Mouse (Mus musculus) forebrain, postnatal 0 days (tissue): ENCODE measurements around the gene Syce1. TPM values are rescaled to one million over a fixed set of nuclear protein-coding genes. Genes with fewer than 3 reads are reported as not detected.

Experiments used
- ATAC-seq: fragments of 200-750 bp; cut with Nextera tagmentation; 2 replicates; pipeline ENCODE4 v1.8.0; 2017; ENCODE audit warnings: mild to moderate bottlenecking, moderate library complexity
- DNase-seq: peaks from one replicate; pipeline ENCODE4 v3.0.0-alpha.2; 2015
- H3K27ac ChIP-seq: fragments of 300-500 bp; sonication (generic); 2 replicates; pipeline ENCODE4 v1.5.1; 2014; ENCODE audit warnings: low read depth, mild to moderate bottlenecking, antibody characterized with exemption, low read length, moderate library complexity, mixed read lengths
- H3K27me3 ChIP-seq: fragments of 300-500 bp; sonication (generic); 2 replicates; pipeline ENCODE4 v1.6.1; 2014; ENCODE audit warnings: mild to moderate bottlenecking, low read length, mixed read lengths; ENCODE audit not compliant: insufficient read depth
- H3K36me3 ChIP-seq: fragments of 300-500 bp; sonication (generic); 2 replicates; pipeline ENCODE4 v1.6.1; 2014; ENCODE audit warnings: mild to moderate bottlenecking, moderate library complexity; ENCODE audit not compliant: insufficient read depth
- H3K4me1 ChIP-seq: fragments of 300-500 bp; sonication (generic); 2 replicates; pipeline ENCODE4 v1.6.1; 2014; ENCODE audit warnings: antibody characterized with exemption; ENCODE audit not compliant: insufficient read depth
- H3K4me2 ChIP-seq: fragments of 300-500 bp; sonication (generic); 2 replicates; pipeline ENCODE4 v1.6.1; 2014; ENCODE audit warnings: low read depth, mild to moderate bottlenecking, moderate library complexity
- H3K4me3 ChIP-seq: fragments of 300-500 bp; sonication (generic); 2 replicates; pipeline ENCODE4 v1.5.1; 2014; ENCODE audit warnings: low read depth, low read length, mixed read lengths
- H3K9ac ChIP-seq: fragments of 300-500 bp; sonication (generic); 2 replicates; pipeline ENCODE4 v1.6.1; 2014; ENCODE audit warnings: mild to moderate bottlenecking
- H3K9me3 ChIP-seq: fragments of 300-500 bp; sonication (generic); 2 replicates; pipeline ENCODE4 v1.6.1; 2016; ENCODE audit warnings: low read length
- CTCF ChIP-seq: sonication (generic); IDR thresholded peaks from 2 replicates; pipeline ENCODE4 v1.5.1; 2016; ENCODE audit warnings: antibody characterized with exemption, control low read depth, low read depth
- WGBS: fragments of 180-500 bp; shearing (Covaris S2); extraction: QIAGEN DNeasy Blood & Tissue Kit; methylation state at CpG from one replicate; pipeline ENCODE4 v1.1.7; 2014; 5-methylcytosine and 5-hydroxymethylcytosine counted together
- polyA plus RNA-seq: library from polyadenylated mRNA; unstranded; fragments of >200 nt; fragmentation: Nextera tagmentation; extraction: Ambion mirVana; gene quantifications from 2 replicates; pipeline ENCODE4 v1.2.1, GENCODE M21; 2015
- total RNA-seq: library from RNA; depleted of rRNA; stranded (reverse); fragments of >200 nt; gene quantifications from 2 replicates; pipeline ENCODE4 v1.2.3, GENCODE M21; 2014; rRNA removed

The Syce1 gene
- total and polyA plus RNA-seq, 2 experiments from 2014 or later, result 0.30 TPM; not detected in 1

- no peak for TF ChIP-seq CTCF
- Histone ChIP-seq H3K27me3 (no peaks in the 10 kb centered on the region), H3K4me1 (no peaks in the 10 kb centered on the region), H3K4me3 (no peak overlapping the region), H3K27ac (no peak overlapping the region), H3K36me3 (no peaks in the 10 kb centered on the region), H3K4me2 (no peak overlapping the region), H3K9me3 (no peaks in the 10 kb centered on the region), H3K9ac (no peak overlapping the region)
- WGBS, result 83% methylated on average over 6 of the region's 6 CpGs
- no peak for ATAC-seq
- DNase-seq, result no peak
These were observed 39.4 kb downstream of the Syce1 start for GRCm38 (mm10) chr7:140748116-140748826.

DNA sequence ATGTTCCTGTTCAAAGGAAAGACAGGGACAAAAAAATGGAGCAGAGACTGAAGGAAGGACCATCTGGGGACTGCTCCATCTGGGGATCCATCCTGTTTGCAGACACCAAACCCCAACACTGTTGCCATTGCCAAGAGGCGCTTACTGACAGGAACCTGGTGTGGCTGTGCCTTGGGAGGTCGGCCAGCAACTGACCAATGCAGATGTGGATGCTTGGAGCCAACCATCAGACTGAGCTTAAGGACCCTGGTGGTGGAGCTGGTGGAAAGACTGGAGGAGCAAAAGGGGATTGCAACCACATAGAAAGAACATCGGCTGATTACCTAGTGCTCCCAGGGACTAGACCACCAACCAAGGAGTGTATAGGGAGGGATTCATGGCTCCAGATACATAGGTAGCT is 40.2 kb downstream of the Syce1 start:
- Histone ChIP-seq H3K4me2 (no peak overlapping the region), H3K9me3 (no peaks in the 10 kb centered on the region), H3K9ac (no peak overlapping the region), H3K36me3 (no peaks in the 10 kb centered on the region), H3K27me3 (no peaks in the 10 kb centered on the region), H3K27ac (no peak overlapping the region), H3K4me3 (no peak overlapping the region), H3K4me1 (no peaks in the 10 kb centered on the region)
- TF ChIP-seq CTCF, result no peak
- 92% methylated on average over 3 of the region's 3 CpGs for WGBS
- no peak for ATAC-seq
- no peak for DNase-seq

DNA sequence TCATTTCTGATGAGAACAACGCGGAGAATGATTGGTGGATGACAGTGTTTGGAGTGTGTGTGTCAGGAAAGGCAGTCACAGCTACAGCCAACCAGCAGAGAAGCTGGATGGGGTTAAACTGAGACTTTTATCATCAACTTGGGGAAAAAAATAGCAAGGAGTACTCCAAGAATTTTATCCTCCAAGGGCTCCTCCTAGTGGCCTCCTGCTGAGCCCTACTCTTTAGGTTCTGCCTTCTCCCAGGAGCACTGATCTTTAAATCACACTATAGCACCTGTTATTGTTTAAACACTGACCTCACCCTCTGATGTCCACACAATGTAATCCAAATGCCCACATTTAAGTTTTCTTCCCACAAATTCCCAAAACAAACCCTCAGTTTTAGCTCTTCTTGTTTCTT is 54.5 kb downstream of the Syce1 start:
- H3K4me3 ChIP-seq, result no peak overlapping the region
- H3K9me3 ChIP-seq, result no peaks in the 10 kb centered on the region
- H3K27me3 ChIP-seq, result no peaks in the 10 kb centered on the region
- TF ChIP-seq CTCF, result 0 out of 2 replicates have a peak, but pooled peaks have one; percentile 16
- H3K4me2 ChIP-seq, result no peak overlapping the region
- no peak overlapping the region for H3K9ac ChIP-seq
- 76% methylated on average over 2 of the region's 2 CpGs for WGBS
- no peak overlapping the region for H3K27ac ChIP-seq
- no peaks in the 10 kb centered on the region for H3K36me3 ChIP-seq
- DNase-seq (peak; percentile 1), ATAC-seq (no peak)
- no peaks in the 10 kb centered on the region for H3K4me1 ChIP-seq

Other genes starting within 250 kb of the Syce1 start
- gene Olfr538, start 220.0 kb downstream of the Syce1 start, total RNA-seq, result not detected in 2 replicates
- gene Olfr538, start 220.0 kb downstream of the Syce1 start, polyA plus RNA-seq, result not detected in 2 replicates
- not detected in 2 replicates for gene Olfr46, start 186.6 kb downstream of the Syce1 start, total RNA-seq
- not detected in 2 replicates for gene Olfr46, start 186.6 kb downstream of the Syce1 start, polyA plus RNA-seq
- gene Olfr61, start 158.9 kb downstream of the Syce1 start, total RNA-seq, result not detected in 2 replicates
- gene Olfr61, start 158.9 kb downstream of the Syce1 start, polyA plus RNA-seq, result not detected in 2 replicates
- gene Olfr53, start 141.4 kb downstream of the Syce1 start, total RNA-seq, result not detected in 2 replicates
- gene Olfr53, start 141.4 kb downstream of the Syce1 start, polyA plus RNA-seq, result not detected in 2 replicates
- under 0.01 TPM in 2 replicates for gene Olfr539, start 127.9 kb downstream of the Syce1 start, total RNA-seq
- gene Olfr539, start 127.9 kb downstream of the Syce1 start, polyA plus RNA-seq, result 0.05 TPM in 1 of 2 replicates, not detected in the other
- not detected in 2 replicates for gene Olfr45, start 105.9 kb downstream of the Syce1 start, total RNA-seq
- gene Olfr45, start 105.9 kb downstream of the Syce1 start, polyA plus RNA-seq, result not detected in 2 replicates
- gene Olfr541, start 90.6 kb downstream of the Syce1 start, total RNA-seq, result not detected in 2 replicates
- gene Olfr541, start 90.6 kb downstream of the Syce1 start, polyA plus RNA-seq, result not detected in 2 replicates
- not detected in 2 replicates for gene Cyp2e1, start 24.1 kb downstream of the Syce1 start, total RNA-seq
- not detected in 2 replicates for gene Cyp2e1, start 24.1 kb downstream of the Syce1 start, polyA plus RNA-seq
- 19.8 and 32.1 TPM in 2 replicates for gene Zfp941, start 34.3 kb upstream of the Syce1 start, total RNA-seq
- 8.3 and 15.6 TPM in 2 replicates for gene Zfp941, start 34.3 kb upstream of the Syce1 start, polyA plus RNA-seq
- not detected in 2 replicates for gene Urah, start 47.2 kb upstream of the Syce1 start, total RNA-seq
- 0.48 and 0.64 TPM in 2 replicates for gene Urah, start 47.2 kb upstream of the Syce1 start, polyA plus RNA-seq
- not detected in 2 replicates for gene Scgb1c1, start 57.7 kb upstream of the Syce1 start, total RNA-seq
- gene Scgb1c1, start 57.7 kb upstream of the Syce1 start, polyA plus RNA-seq, result 0.48 TPM in 1 of 2 replicates, not detected in the other
- not detected in 2 replicates for gene Odf3, start 60.0 kb upstream of the Syce1 start, total RNA-seq
- gene Odf3, start 60.0 kb upstream of the Syce1 start, polyA plus RNA-seq, result 0.10 and 0.13 TPM in 2 replicates
- 2.0 and 4.2 TPM in 2 replicates for gene Gm45785, start 68.5 kb upstream of the Syce1 start, total RNA-seq
- not detected in 2 replicates for gene Gm45785, start 68.5 kb upstream of the Syce1 start, polyA plus RNA-seq
- gene Ric8a, start 69.1 kb upstream of the Syce1 start, total RNA-seq, result 98.8 and 123 TPM in 2 replicates
- 79.5 and 91.8 TPM in 2 replicates for gene Ric8a, start 69.1 kb upstream of the Syce1 start, polyA plus RNA-seq
- 30.8 and 34.5 TPM in 2 replicates for gene Bet1l, start 69.7 kb upstream of the Syce1 start, total RNA-seq
- 48.8 and 58.0 TPM in 2 replicates for gene Bet1l, start 69.7 kb upstream of the Syce1 start, polyA plus RNA-seq
- 164 and 174 TPM in 2 replicates for gene Psmd13, start 94.1 kb upstream of the Syce1 start, total RNA-seq
- 274 and 298 TPM in 2 replicates for gene Psmd13, start 94.1 kb upstream of the Syce1 start, polyA plus RNA-seq
- gene Sirt3, start 94.5 kb upstream of the Syce1 start, total RNA-seq, result 41.9 and 46.3 TPM in 2 replicates
- 44.2 and 48.3 TPM in 2 replicates for gene Sirt3, start 94.5 kb upstream of the Syce1 start, polyA plus RNA-seq
- gene Cox8b, start 112.6 kb upstream of the Syce1 start, total RNA-seq, result not detected in 2 replicates
- gene Cox8b, start 112.6 kb upstream of the Syce1 start, polyA plus RNA-seq, result not detected in 2 replicates
- gene Nlrp6, start 133.1 kb upstream of the Syce1 start, total RNA-seq, result 0.85 and 1.00 TPM in 2 replicates
- 0.98 and 1.3 TPM in 2 replicates for gene Nlrp6, start 133.1 kb upstream of the Syce1 start, polyA plus RNA-seq
- 7.2 and 8.5 TPM in 2 replicates for gene Pgghg, start 153.5 kb upstream of the Syce1 start, total RNA-seq
- gene Pgghg, start 153.5 kb upstream of the Syce1 start, polyA plus RNA-seq, result 4.7 and 5.3 TPM in 2 replicates
- 0.86 TPM in 1 of 2 replicates, not detected in the other for gene Ifitm5, start 162.4 kb upstream of the Syce1 start, total RNA-seq
- 0.28 and 0.45 TPM in 2 replicates for gene Ifitm5, start 162.4 kb upstream of the Syce1 start, polyA plus RNA-seq
- not detected in 2 replicates for gene Gm45717, start 168.1 kb upstream of the Syce1 start, total RNA-seq
- gene Gm45717, start 168.1 kb upstream of the Syce1 start, polyA plus RNA-seq, result not detected in 2 replicates
- 45.2 and 55.6 TPM in 2 replicates for gene Ifitm2, start 168.1 kb upstream of the Syce1 start, total RNA-seq
- 240 and 270 TPM in 2 replicates for gene Ifitm2, start 168.1 kb upstream of the Syce1 start, polyA plus RNA-seq
- 10.5 and 12.7 TPM in 2 replicates for gene Ifitm1, start 179.4 kb upstream of the Syce1 start, total RNA-seq
- 14.5 and 19.4 TPM in 2 replicates for gene Ifitm1, start 179.4 kb upstream of the Syce1 start, polyA plus RNA-seq
- gene Ifitm3, start 222.9 kb upstream of the Syce1 start, total RNA-seq, result 12.2 and 35.9 TPM in 2 replicates
- 78.8 and 81.3 TPM in 2 replicates for gene Ifitm3, start 222.9 kb upstream of the Syce1 start, polyA plus RNA-seq
- 2.0 TPM in 1 of 2 replicates, not detected in the other for gene Ifitm6, start 230.1 kb upstream of the Syce1 start, total RNA-seq
- 0.34 and 0.38 TPM in 2 replicates for gene Ifitm6, start 230.1 kb upstream of the Syce1 start, polyA plus RNA-seq
- not detected in 2 replicates for gene Gm17387, start 241.3 kb upstream of the Syce1 start, total RNA-seq
- gene Gm17387, start 241.3 kb upstream of the Syce1 start, polyA plus RNA-seq, result not detected in 2 replicates